Mouse (Mus musculus): ENCODE data around the gene Erbin. TPM values are rescaled to one million over a fixed set of nuclear protein-coding genes. Genes with fewer than 3 reads are reported as not detected.

Gene Erbin
- polyA plus RNA-seq, 1 experiment from 2014 or later, result 8.8 TPM

- no peaks in the 10 kb centered on the region for H3K27me3 ChIP-seq (replicated peaks; ENCODE audit: control insufficient read depth, insufficient read depth, low read length)
- H3K4me1 ChIP-seq (replicated peaks; ENCODE audit: control insufficient read depth, insufficient read depth, low read length), result no peaks in the 10 kb centered on the region
- 94% methylated on average over 4 of the region's 4 CpGs for WGBS
- H3K4me2 ChIP-seq (ENCODE audit: low read length), result no peak overlapping the region
- H3K4me3 ChIP-seq (replicated peaks; ENCODE audit: low read length), result no peak overlapping the region
- H3K9ac ChIP-seq (replicated peaks; ENCODE audit: low read depth, low read length), result no peak overlapping the region
- no peak overlapping the region for H3K27ac ChIP-seq (ENCODE audit: low read length)
- H3K9me3 ChIP-seq (ENCODE audit: control insufficient read depth, low read length), result no peaks in the 10 kb centered on the region
- no peak for ATAC-seq
- H3K36me3 ChIP-seq (ENCODE audit: control insufficient read depth, insufficient read depth), result no peaks in the 10 kb centered on the region
Measured at GRCm38 (mm10) chr13:103881200-103881599, 39.1 kb downstream of the Erbin start.

GRCm38 (mm10) chr13:103876743-103877142, 43.6 kb downstream of the Erbin start:
- no peak overlapping the region for H3K9ac ChIP-seq (replicated peaks; ENCODE audit: low read depth, low read length)
- H3K4me1 ChIP-seq (replicated peaks; ENCODE audit: control insufficient read depth, insufficient read depth, low read length), result no peaks in the 10 kb centered on the region
- no peaks in the 10 kb centered on the region for H3K9me3 ChIP-seq (ENCODE audit: control insufficient read depth, low read length)
- H3K36me3 ChIP-seq (ENCODE audit: control insufficient read depth, insufficient read depth), result no peaks in the 10 kb centered on the region
- H3K27me3 ChIP-seq (replicated peaks; ENCODE audit: control insufficient read depth, insufficient read depth, low read length), result no peaks in the 10 kb centered on the region
- no peak overlapping the region for H3K4me3 ChIP-seq (replicated peaks; ENCODE audit: low read length)
- no peak overlapping the region for H3K27ac ChIP-seq (ENCODE audit: low read length)
- ATAC-seq, result no peak
- H3K4me2 ChIP-seq (ENCODE audit: low read length), result no peak overlapping the region

GRCm38 (mm10) chr13:103875823-103876514, 44.3 kb downstream of the Erbin start:
- Histone ChIP-seq H3K36me3 (ENCODE audit: control insufficient read depth, insufficient read depth) (no peaks in the 10 kb centered on the region), H3K4me3 (replicated peaks; ENCODE audit: low read length) (no peak overlapping the region), H3K27me3 (replicated peaks; ENCODE audit: control insufficient read depth, insufficient read depth, low read length) (no peaks in the 10 kb centered on the region), H3K4me1 (replicated peaks; ENCODE audit: control insufficient read depth, insufficient read depth, low read length) (no peaks in the 10 kb centered on the region), H3K9ac (replicated peaks; ENCODE audit: low read depth, low read length) (no peak overlapping the region), H3K4me2 (ENCODE audit: low read length) (no peak overlapping the region), H3K27ac (ENCODE audit: low read length) (no peak overlapping the region), H3K9me3 (ENCODE audit: control insufficient read depth, low read length) (no peaks in the 10 kb centered on the region)
- no peak for ATAC-seq
- WGBS, result 88% methylated on average over 6 of the region's 6 CpGs

- H3K4me1 ChIP-seq (replicated peaks; ENCODE audit: control insufficient read depth, insufficient read depth, low read length), result no peaks in the 10 kb centered on the region
- no peak for ATAC-seq
- no peak overlapping the region for H3K4me3 ChIP-seq (replicated peaks; ENCODE audit: low read length)
- H3K27me3 ChIP-seq (replicated peaks; ENCODE audit: control insufficient read depth, insufficient read depth, low read length), result no peaks in the 10 kb centered on the region
- no peak overlapping the region for H3K9ac ChIP-seq (replicated peaks; ENCODE audit: low read depth, low read length)
- H3K27ac ChIP-seq (ENCODE audit: low read length), result no peak overlapping the region
- H3K36me3 ChIP-seq (ENCODE audit: control insufficient read depth, insufficient read depth), result peaks cover 3% of the 10 kb centered on the region; the same call in 1 of the 2 replicates
- WGBS, result 83% methylated on average over 3 of the region's 3 CpGs
- no peak overlapping the region for H3K4me2 ChIP-seq (ENCODE audit: low read length)
- H3K9me3 ChIP-seq (ENCODE audit: control insufficient read depth, low read length), result no peaks in the 10 kb centered on the region
Measured at GRCm38 (mm10) chr13:103870786-103871185, 49.5 kb downstream of the Erbin start.

- 88% methylated on average over 1 of the region's 1 CpGs for WGBS
- no peak overlapping the region for H3K9ac ChIP-seq (replicated peaks; ENCODE audit: low read depth, low read length)
- H3K4me1 ChIP-seq (replicated peaks; ENCODE audit: control insufficient read depth, insufficient read depth, low read length), result no peaks in the 10 kb centered on the region
- no peak for ATAC-seq
- H3K4me2 ChIP-seq (ENCODE audit: low read length), result no peak overlapping the region
- no peak overlapping the region for H3K27ac ChIP-seq (ENCODE audit: low read length)
- no peaks in the 10 kb centered on the region for H3K27me3 ChIP-seq (replicated peaks; ENCODE audit: control insufficient read depth, insufficient read depth, low read length)
- H3K36me3 ChIP-seq (ENCODE audit: control insufficient read depth, insufficient read depth), result peaks cover 3% of the 10 kb centered on the region; the same call in 1 of the 2 replicates
- H3K4me3 ChIP-seq (replicated peaks; ENCODE audit: low read length), result no peak overlapping the region
- H3K9me3 ChIP-seq (ENCODE audit: control insufficient read depth, low read length), result no peaks in the 10 kb centered on the region
Measured at GRCm38 (mm10) chr13:103870117-103870516, 50.2 kb downstream of the Erbin start.

- H3K27ac ChIP-seq (ENCODE audit: low read length), result no peak overlapping the region
- no peaks in the 10 kb centered on the region for H3K27me3 ChIP-seq (replicated peaks; ENCODE audit: control insufficient read depth, insufficient read depth, low read length)
- no peak for ATAC-seq
- H3K9me3 ChIP-seq (ENCODE audit: control insufficient read depth, low read length), result no peaks in the 10 kb centered on the region
- no peak overlapping the region for H3K4me3 ChIP-seq (replicated peaks; ENCODE audit: low read length)
- 63% methylated on average over 1 of the region's 1 CpGs for WGBS
- H3K4me1 ChIP-seq (replicated peaks; ENCODE audit: control insufficient read depth, insufficient read depth, low read length), result no peaks in the 10 kb centered on the region
- H3K9ac ChIP-seq (replicated peaks; ENCODE audit: low read depth, low read length), result no peak overlapping the region
- H3K4me2 ChIP-seq (ENCODE audit: low read length), result no peak overlapping the region
- H3K36me3 ChIP-seq (ENCODE audit: control insufficient read depth, insufficient read depth), result peaks cover 3% of the 10 kb centered on the region; the same call in 1 of the 2 replicates
Measured at GRCm38 (mm10) chr13:103868875-103869274, 51.4 kb downstream of the Erbin start.

GRCm38 (mm10) chr13:103862041-103862440, 58.3 kb downstream of the Erbin start:
- Histone ChIP-seq H3K9me3 (ENCODE audit: control insufficient read depth, low read length) (no peaks in the 10 kb centered on the region), H3K27me3 (replicated peaks; ENCODE audit: control insufficient read depth, insufficient read depth, low read length) (no peaks in the 10 kb centered on the region), H3K9ac (replicated peaks; ENCODE audit: low read depth, low read length) (no peak overlapping the region), H3K4me2 (ENCODE audit: low read length) (no peak overlapping the region), H3K4me1 (replicated peaks; ENCODE audit: control insufficient read depth, insufficient read depth, low read length) (no peaks in the 10 kb centered on the region), H3K36me3 (ENCODE audit: control insufficient read depth, insufficient read depth) (peaks cover 5% of the 10 kb centered on the region; the same call in 1 of the 2 replicates), H3K27ac (ENCODE audit: low read length) (no peak overlapping the region), H3K4me3 (replicated peaks; ENCODE audit: low read length) (no peak overlapping the region)
- 75% methylated on average over 4 of the region's 4 CpGs for WGBS
- no peak for ATAC-seq

GRCm38 (mm10) chr13:103859041-103859440, 61.3 kb downstream of the Erbin start:
- Histone ChIP-seq H3K9me3 (ENCODE audit: control insufficient read depth, low read length) (no peaks in the 10 kb centered on the region), H3K9ac (replicated peaks; ENCODE audit: low read depth, low read length) (no peak overlapping the region), H3K27ac (ENCODE audit: low read length) (no peak overlapping the region), H3K4me2 (ENCODE audit: low read length) (no peak overlapping the region), H3K36me3 (ENCODE audit: control insufficient read depth, insufficient read depth) (peaks cover 7% of the 10 kb centered on the region), H3K4me1 (replicated peaks; ENCODE audit: control insufficient read depth, insufficient read depth, low read length) (no peaks in the 10 kb centered on the region), H3K27me3 (replicated peaks; ENCODE audit: control insufficient read depth, insufficient read depth, low read length) (no peaks in the 10 kb centered on the region), H3K4me3 (replicated peaks; ENCODE audit: low read length) (no peak overlapping the region)
- ATAC-seq, result no peak
- WGBS, result 89% methylated on average over 2 of the region's 2 CpGs

- 88% methylated on average over 2 of the region's 2 CpGs for WGBS
Measured at GRCm38 (mm10) chr13:103847614-103848013, 72.7 kb downstream of the Erbin start.

More at GRCm38 (mm10) chr13:103847614-103848013, 72.7 kb downstream of the Erbin start:
- Histone ChIP-seq H3K27ac (ENCODE audit: low read length) (no peak overlapping the region), H3K9ac (replicated peaks; ENCODE audit: low read depth, low read length) (no peak overlapping the region), H3K4me3 (replicated peaks; ENCODE audit: low read length) (no peak overlapping the region), H3K4me2 (ENCODE audit: low read length) (no peak overlapping the region), H3K36me3 (ENCODE audit: control insufficient read depth, insufficient read depth) (no peaks in the 10 kb centered on the region; the same call in 1 of the 2 replicates), H3K4me1 (replicated peaks; ENCODE audit: control insufficient read depth, insufficient read depth, low read length) (no peaks in the 10 kb centered on the region), H3K27me3 (replicated peaks; ENCODE audit: control insufficient read depth, insufficient read depth, low read length) (no peaks in the 10 kb centered on the region), H3K9me3 (ENCODE audit: control insufficient read depth, low read length) (no peaks in the 10 kb centered on the region)
- ATAC-seq, result no peak
